Mouse (Mus musculus) MEL (cell line): Measurements from ENCODE around the gene Lrba. TPM values are rescaled to one million over a fixed set of nuclear protein-coding genes. Genes with fewer than 3 reads are reported as not detected.

Source experiments
- DNase-seq: peaks from one replicate; pipeline ENCODE4 v3.0.0; 2011; ENCODE audit warnings: low read depth, low spot score
- H3K27ac ChIP-seq: 2 replicates; pipeline ENCODE4 v1.5.1; 2012; ENCODE audit warnings: low read depth, mild to moderate bottlenecking, control low read depth, low read length, moderate library complexity; ENCODE audit not compliant: control insufficient read depth
- H3K27me3 ChIP-seq, 2 experiments: fragments of 150-350 bp in 1 of 2; sonication (generic) in 1 of 2; 2 replicates each; pipeline ENCODE4 v1.6.1; 2012; ENCODE audit warnings: low read length in 2 of 2, mild to moderate bottlenecking in 2 of 2, improper control_type of control experiment in 1 of 2, moderate library complexity in 1 of 2; ENCODE audit not compliant: insufficient read depth in 2 of 2, control insufficient read depth in 1 of 2
- H3K36me3 ChIP-seq, 2 experiments: 2 replicates each; pipeline ENCODE4 v1.6.1; 2012 to 2014; ENCODE audit warnings: low read length in 2 of 2, improper control_type of control experiment in 1 of 2, inconsistent platforms in 1 of 2, mild to moderate bottlenecking in 1 of 2; ENCODE audit not compliant: insufficient read depth in 2 of 2, control insufficient read depth in 1 of 2
- H3K4me1 ChIP-seq, 2 experiments: fragments of 150-350 bp in 1 of 2; sonication (generic) in 1 of 2; 2 replicates each; pipeline ENCODE4 v1.6.1; 2012; ENCODE audit warnings: low read length in 2 of 2, improper control_type of control experiment in 1 of 2, mild to moderate bottlenecking in 1 of 2; ENCODE audit not compliant: insufficient read depth in 2 of 2, control insufficient read depth in 1 of 2
- H3K4me3 ChIP-seq, 2 experiments: fragments of 150-350 bp in 1 of 2; sonication (generic) in 1 of 2; 2 replicates each; pipeline ENCODE4 v1.5.1; 2012; ENCODE audit warnings: low read depth in 2 of 2, low read length in 2 of 2, mild to moderate bottlenecking in 2 of 2, moderate library complexity in 2 of 2, control low read depth in 1 of 2, improper control_type of control experiment in 1 of 2; ENCODE audit not compliant: control insufficient read depth in 1 of 2, insufficient read depth in 1 of 2
- H3K79me2 ChIP-seq: 2 replicates; pipeline ENCODE4 v1.6.1; 2012; ENCODE audit warnings: mild to moderate bottlenecking, low read length, moderate library complexity; ENCODE audit not compliant: control insufficient read depth, poor library complexity, insufficient read depth
- H3K9ac ChIP-seq: 2 replicates; pipeline ENCODE4 v1.6.1; 2012; ENCODE audit warnings: low read depth, mild to moderate bottlenecking, control low read depth, low read length, moderate library complexity; ENCODE audit not compliant: control insufficient read depth, poor library complexity, severe bottlenecking
- H3K9me3 ChIP-seq: fragments of 150-350 bp; sonication (generic); replicated peaks from 2 replicates; pipeline ENCODE4 v1.6.1; 2012; ENCODE audit warnings: mild to moderate bottlenecking, low read length, improper control_type of control experiment, moderate library complexity; ENCODE audit not compliant: insufficient read depth
- BHLHE40 ChIP-seq: IDR thresholded peaks from 2 replicates; pipeline ENCODE4 v1.6.1; 2012; ENCODE audit warnings: low read depth, mild to moderate bottlenecking, inconsistent platforms, low read length, improper control_type of control experiment, borderline replicate concordance
- CHD1 ChIP-seq: IDR thresholded peaks from 2 replicates; pipeline ENCODE4 v1.6.1; 2012; ENCODE audit warnings: low read depth, mild to moderate bottlenecking, inconsistent platforms, low read length, improper control_type of control experiment
- E2F4 ChIP-seq: IDR thresholded peaks from 2 replicates; pipeline ENCODE4 v1.6.1; 2011; ENCODE audit warnings: low read depth, low read length, improper control_type of control experiment, borderline replicate concordance
- EP300 ChIP-seq, 2 experiments: IDR thresholded peaks; 2 replicates each; pipeline ENCODE4 v1.6.1; 2011; ENCODE audit warnings: improper control_type of control experiment in 2 of 2, low read length in 2 of 2, low read depth in 1 of 2, mild to moderate bottlenecking in 1 of 2
- ETS1 ChIP-seq: IDR thresholded peaks from 2 replicates; pipeline ENCODE4 v1.6.1; 2012; ENCODE audit warnings: low read depth, mild to moderate bottlenecking, inconsistent platforms, low read length, improper control_type of control experiment, moderate library complexity
- GABPA ChIP-seq: IDR thresholded peaks from 2 replicates; pipeline ENCODE4 v1.6.1; 2012; ENCODE audit warnings: low read depth, mild to moderate bottlenecking, inconsistent platforms, low read length, improper control_type of control experiment, moderate library complexity
- GATA1 ChIP-seq: IDR thresholded peaks from 2 replicates; pipeline ENCODE4 v1.6.1; 2011; ENCODE audit warnings: low read depth, low read length, improper control_type of control experiment
- HCFC1 ChIP-seq: IDR thresholded peaks from 2 replicates; pipeline ENCODE4 v1.6.1; 2012; ENCODE audit warnings: low read depth, mild to moderate bottlenecking, inconsistent platforms, low read length, improper control_type of control experiment, moderate library complexity
- JUND ChIP-seq: IDR thresholded peaks from 2 replicates; pipeline ENCODE4 v1.6.1; 2011; ENCODE audit warnings: low read depth, mild to moderate bottlenecking, improper control_type of control experiment, low read length
- KAT2A ChIP-seq: conservative IDR thresholded peaks from 2 replicates; pipeline ENCODE4 v1.6.1; 2012; ENCODE audit warnings: low read depth, low read length, improper control_type of control experiment, inconsistent platforms
- MAFK ChIP-seq: IDR thresholded peaks from 2 replicates; pipeline ENCODE4 v1.6.1; 2011; ENCODE audit warnings: low read depth, mild to moderate bottlenecking, low read length, improper control_type of control experiment, borderline replicate concordance
- MAX ChIP-seq: IDR thresholded peaks from 2 replicates; pipeline ENCODE4 v1.6.1; 2011; ENCODE audit warnings: low read length, improper control_type of control experiment
- MXI1 ChIP-seq: IDR thresholded peaks from 2 replicates; pipeline ENCODE4 v1.6.1; 2011; ENCODE audit warnings: mild to moderate bottlenecking, low read depth, low read length, improper control_type of control experiment
- MYB ChIP-seq: IDR thresholded peaks from 2 replicates; pipeline ENCODE4 v1.6.1; 2011; ENCODE audit warnings: mild to moderate bottlenecking, low read depth, low read length, improper control_type of control experiment
- MYC ChIP-seq: IDR thresholded peaks from 2 replicates; pipeline ENCODE4 v1.6.1; 2011; ENCODE audit warnings: low read depth, mild to moderate bottlenecking, low read length, improper control_type of control experiment, moderate library complexity
- POLR2A ChIP-seq, 2 experiments: IDR thresholded peaks; 2 replicates each; pipeline ENCODE4 v1.6.1; 2011 to 2012; ENCODE audit warnings: low read length in 2 of 2, mild to moderate bottlenecking in 2 of 2, control low read depth in 1 of 2, improper control_type of control experiment in 1 of 2, low read depth in 1 of 2, moderate library complexity in 1 of 2; ENCODE audit not compliant: control insufficient read depth in 1 of 2, insufficient read depth in 1 of 2, poor library complexity in 1 of 2
- POLR2AphosphoS2 ChIP-seq: IDR thresholded peaks from 2 replicates; pipeline ENCODE4 v1.6.1; 2011; ENCODE audit warnings: low read length, improper control_type of control experiment
- POLR2AphosphoS5 ChIP-seq: IDR thresholded peaks from 2 replicates; pipeline ENCODE4 v1.6.1; 2012; ENCODE audit warnings: low read depth, borderline replicate concordance, mild to moderate bottlenecking, inconsistent platforms, low read length, moderate library complexity, mixed read lengths
- RAD21 ChIP-seq: IDR thresholded peaks from 2 replicates; pipeline ENCODE4 v1.6.1; 2011; ENCODE audit warnings: mild to moderate bottlenecking, low read depth, low read length, improper control_type of control experiment
- SIN3A ChIP-seq: IDR thresholded peaks from 2 replicates; pipeline ENCODE4 v1.6.1; 2012; ENCODE audit warnings: low read length, improper control_type of control experiment, inconsistent platforms
- TBP ChIP-seq: IDR thresholded peaks from 2 replicates; pipeline ENCODE4 v1.8.0; 2011; ENCODE audit warnings: low read depth, low read length, improper control_type of control experiment
- TCF12 ChIP-seq: IDR thresholded peaks from 2 replicates; pipeline ENCODE4 v1.6.1; 2014; ENCODE audit warnings: low read depth, mild to moderate bottlenecking, inconsistent platforms, low read length, improper control_type of control experiment, moderate library complexity
- UBTF ChIP-seq: IDR thresholded peaks from 2 replicates; pipeline ENCODE4 v1.6.1; 2012; ENCODE audit warnings: low read depth, mild to moderate bottlenecking, inconsistent platforms, low read length, improper control_type of control experiment, moderate library complexity, borderline replicate concordance; ENCODE audit not compliant: insufficient read depth
- ZC3H11A ChIP-seq: IDR thresholded peaks from 2 replicates; pipeline ENCODE4 v1.6.1; 2012; ENCODE audit warnings: low read depth, mild to moderate bottlenecking, inconsistent platforms, low read length, improper control_type of control experiment
- ZKSCAN1 ChIP-seq: IDR thresholded peaks from 2 replicates; pipeline ENCODE4 v1.6.1; 2012; ENCODE audit warnings: low read depth, mild to moderate bottlenecking, inconsistent platforms, low read length, improper control_type of control experiment, moderate library complexity
- ZNF384 ChIP-seq: IDR thresholded peaks from 2 replicates; pipeline ENCODE4 v1.6.1; 2012; ENCODE audit warnings: low read depth, mild to moderate bottlenecking, inconsistent platforms, low read length, improper control_type of control experiment
- polyA plus RNA-seq, 2 experiments: library from polyadenylated mRNA; stranded (reverse) in 1 of 2; unstranded in 1 of 2; fragments of >175 nt in 1 of 2; fragments of >200 nt in 1 of 2; gene quantifications; 2 replicates each; pipeline versions ENCODE4 v1.2.1 to v1.2.4; 2012; ENCODE audit warnings: low replicate concordance in 2 of 2, low read depth in 1 of 2; ENCODE audit not compliant: insufficient read length in 2 of 2, insufficient read depth in 1 of 2, missing spikeins in 1 of 2
- total RNA-seq: library from RNA; depleted of rRNA; stranded (reverse); fragments of 300-350 nt; gene quantifications from 2 replicates; pipeline ENCODE4 v1.2.3, GENCODE M21; 2012

Gene Lrba
- total and polyA plus RNA-seq, 3 experiments: 10.9 to 17.9 TPM; not detected in 1

GRCm38 (mm10) chr3:86567312-86567711 is 342.8 kb downstream of the Lrba start (continued):
- TF ChIP-seq ZNF384: no peak
- TF ChIP-seq, all 39 proteins: peak for 14

DNA sequence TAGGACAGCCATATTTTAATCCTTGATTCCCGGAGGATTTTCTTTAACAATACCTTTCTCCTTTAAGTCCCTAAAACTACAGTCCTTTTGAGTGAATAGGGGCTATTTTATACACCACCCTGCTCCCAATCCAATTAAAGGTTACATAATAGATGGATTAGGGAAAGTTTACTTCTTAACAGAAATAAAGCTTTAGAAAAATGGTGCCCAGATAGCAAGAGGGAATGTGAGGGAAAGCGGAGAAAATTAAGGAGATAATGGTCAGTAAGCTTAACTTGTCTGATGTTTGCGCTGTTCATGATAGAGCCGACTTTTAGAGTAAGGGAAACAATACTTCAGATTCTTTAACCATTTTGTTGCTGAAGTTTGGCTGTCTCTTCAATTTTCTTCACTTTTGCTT is 347.0 kb downstream of the Lrba start:
- no peaks in the 10 kb centered on the region for H3K9me3 ChIP-seq
- H3K4me3 ChIP-seq: no peak overlapping the region
- no peaks in the 10 kb centered on the region for H3K79me2 ChIP-seq
- H3K4me1 ChIP-seq: peaks cover 6% of the 10 kb centered on the region in 2 experiments; a peak in 3 of 4 replicates
- no peak for TF ChIP-seq POLR2A (IDR thresholded peaks at IDR 0.05; ENCODE audit: control insufficient read depth in 1 of 2, insufficient read depth in 1 of 2, low read depth in 1 of 2, low read length in 2 of 2, poor library complexity in 1 of 2)
- no peak for TF ChIP-seq JUND
- TF ChIP-seq MAX: no peak
- TF ChIP-seq UBTF: no peak
- TF ChIP-seq ZC3H11A: no peak
- TF ChIP-seq SIN3A: no peak
- TF ChIP-seq MXI1: no peak
- TF ChIP-seq GATA1: no peak
- TF ChIP-seq POLR2AphosphoS5: no peak
- TF ChIP-seq GABPA: no peak
- TF ChIP-seq POLR2AphosphoS2: no peak
- TF ChIP-seq MYB: no peak
- no peak for TF ChIP-seq CHD1
- TF ChIP-seq MAFK: no peak
- TF ChIP-seq TBP: no peak
- no peak for TF ChIP-seq ETS1
- no peak for DNase-seq
- no peaks in the 10 kb centered on the region for H3K27me3 ChIP-seq
- peaks cover 0 to 13% of the 10 kb centered on the region in 2 experiments; a peak in 2 of 4 replicates for H3K36me3 ChIP-seq
- H3K9ac ChIP-seq: no peak overlapping the region
- no peak overlapping the region for H3K27ac ChIP-seq

DNA sequence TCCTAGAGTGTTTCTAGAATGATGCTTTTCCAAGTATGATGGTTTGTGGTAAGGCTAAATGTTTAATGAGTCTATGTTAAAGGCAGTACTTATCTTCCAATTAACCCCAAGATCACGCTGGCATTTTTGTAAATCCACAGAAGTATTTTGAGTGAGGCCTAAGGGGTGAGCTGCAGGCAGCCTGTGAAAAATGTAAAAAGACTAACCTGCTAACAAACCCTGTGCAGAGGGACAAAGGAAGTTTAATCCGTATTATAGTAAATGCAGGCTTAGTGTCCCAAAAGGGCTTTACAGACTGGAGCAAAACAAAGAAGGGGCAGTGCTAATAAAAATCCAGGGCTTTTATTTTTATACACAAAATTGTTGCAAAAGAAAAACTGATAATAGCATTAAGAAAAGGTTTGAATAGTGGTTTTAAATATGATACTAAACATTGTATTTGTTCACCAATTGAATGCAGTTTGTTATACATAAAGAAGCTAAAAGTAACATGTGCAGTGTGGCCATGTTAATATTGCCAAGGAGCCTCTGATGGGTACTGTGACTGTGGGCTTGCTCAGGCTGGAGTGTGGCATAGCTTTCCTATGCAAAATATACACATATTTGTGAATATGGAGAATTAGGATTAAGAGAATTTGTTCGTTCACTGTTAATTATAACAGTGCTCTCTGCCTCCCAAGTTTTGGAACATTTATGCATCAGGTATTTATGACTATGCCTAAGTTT is 348.2 kb downstream of the Lrba start:
- no peak for TF ChIP-seq GABPA
- TF ChIP-seq BHLHE40: no peak
- no peak for TF ChIP-seq ZKSCAN1
- no peak for TF ChIP-seq E2F4
- no peak for TF ChIP-seq KAT2A
- TF ChIP-seq TCF12: no peak
- no peak for TF ChIP-seq EP300 (IDR thresholded peaks at IDR 0.05; ENCODE audit: low read depth in 1 of 2, low read length in 2 of 2)
- TF ChIP-seq POLR2AphosphoS5: no peak
- TF ChIP-seq HCFC1: no peak
- no peak for TF ChIP-seq MYC
- TF ChIP-seq MXI1: no peak
- no peak for TF ChIP-seq RAD21
- TF ChIP-seq, all 39 proteins: peak for 0
- Histone ChIP-seq H3K4me1 (peaks cover 0 to under 1% of the 10 kb centered on the region in 2 experiments; a peak in 2 of 4 replicates), H3K4me3 (no peak overlapping the region), H3K9me3 (no peaks in the 10 kb centered on the region), H3K27me3 (no peaks in the 10 kb centered on the region), H3K36me3 (peaks cover 0 to 6% of the 10 kb centered on the region in 2 experiments; a peak in 1 of 4 replicates), H3K9ac (no peak overlapping the region), H3K79me2 (no peaks in the 10 kb centered on the region), H3K27ac (no peak overlapping the region)
- no peak for DNase-seq
